Mouse (Mus musculus): Measurements from ENCODE around the gene Btaf1.

GRCm38 (mm10) chr19:37018931-37019330 is 93.1 kb downstream of the Btaf1 start:
- TF ChIP-seq CTCF (IDR thresholded peaks at IDR 0.05; ENCODE audit: low read depth) = no peak
- no peak for TF ChIP-seq EP300 (IDR thresholded peaks at IDR 0.05; ENCODE audit: low read depth)
